In the genomic region with DNA sequence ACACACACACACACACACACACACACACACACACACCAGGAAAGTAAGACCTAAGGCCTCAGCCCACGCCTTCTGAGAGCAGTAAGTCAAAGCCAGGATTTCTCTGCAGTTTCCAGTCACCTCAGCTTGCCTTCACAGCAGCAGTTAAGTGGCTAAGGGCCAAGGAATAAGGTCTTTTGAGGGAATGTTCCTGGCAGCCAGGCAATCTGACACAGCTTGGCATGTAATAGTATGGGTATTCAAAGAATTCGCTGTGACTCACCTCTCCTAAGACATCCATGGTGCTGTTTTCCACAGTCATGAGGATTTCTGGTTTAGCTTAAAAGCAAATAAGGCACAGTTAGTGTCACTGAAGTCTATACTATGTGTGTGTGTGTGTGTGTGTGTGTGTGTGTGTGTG, we compare ENCODE assay signal across 9 mouse cellular contexts. TPM values are rescaled to one million over a fixed set of nuclear protein-coding genes. Genes with fewer than 3 reads are reported as not detected.
DNase-seq lines count a peak whose midpoint lies in the region; ATAC-seq and TF ChIP-seq lines count a peak whose summit lies in the region.
"Had no signal": no experiment of that assay in that cellular context is flagged by ENCODE, and none has a peak within 500 bp of the region (broad histone marks: within the 10 kb centered on the region; RNA-seq: fewer than 3 reads in every experiment).

No protein-coding gene starts in this region.

- TF ChIP-seq CTCF in lung, postnatal 0 days (IDR thresholded peaks at IDR 0.05), result no peak
- no peak for TF ChIP-seq CTCF in forebrain, postnatal 0 days (IDR thresholded peaks at IDR 0.05; ENCODE audit: low read depth)

- intact Hi-C loops in heart, postnatal 10 days (cut with DNase I), result loop anchor here (2.0 kb wide), 1 partner anchor 104 kb away; no protein-coding TSS in a partner anchor

- H3K27ac ChIP-seq in lung, postnatal 0 days (ENCODE audit: low read length), result no peak overlapping the region
- no peak overlapping the region for H3K27ac ChIP-seq in forebrain, postnatal 0 days (ENCODE audit: low read depth, low read length)

- no peak overlapping the region for H3K9ac ChIP-seq in lung, postnatal 0 days (replicated peaks; ENCODE audit: low read depth)
- H3K9ac ChIP-seq in forebrain, postnatal 0 days, result no peak overlapping the region

- H3K4me2 ChIP-seq in lung, postnatal 0 days (replicated peaks; ENCODE audit: low read depth, low read length), result no peak overlapping the region
- H3K4me2 ChIP-seq in forebrain, postnatal 0 days (ENCODE audit: low read depth), result no peak overlapping the region

- DNase-seq in cerebellum, adult 9-10 months, result peak; percentile 18
- DNase-seq in cerebellum, adult 8-10 months, result no peak
- DNase-seq in urinary bladder, postnatal 14 days (ENCODE audit: low spot score), result peak; percentile 47
- DNase-seq in urinary bladder, adult 2 months (ENCODE audit: low spot score), result no peak
- DNase-seq in heart, postnatal 10 days, result peak; percentile 83 to 84
- peak; percentile 84 for DNase-seq in lung, postnatal 0 days (ENCODE audit: low spot score)
- no peak for DNase-seq in forebrain, postnatal 0 days
- no peak for DNase-seq in natural killer cell, adult 2 months (ENCODE audit: low spot score in 2 of 2)

- no peaks in the 10 kb centered on the region for H3K27me3 ChIP-seq in lung, postnatal 0 days (replicated peaks; ENCODE audit: insufficient read depth, low read length)
- H3K27me3 ChIP-seq in forebrain, postnatal 0 days (ENCODE audit: insufficient read depth, low read length), result no peaks in the 10 kb centered on the region

- H3K4me3 ChIP-seq in lung, postnatal 0 days (ENCODE audit: low read depth, low read length), result no peak overlapping the region
- H3K4me3 ChIP-seq in forebrain, postnatal 0 days (ENCODE audit: low read depth, low read length), result no peak overlapping the region

- ATAC-seq in lung, postnatal 0 days, result peak; percentile 92
- ATAC-seq in forebrain, postnatal 0 days, result no peak

- peak; percentile 81 for TF ChIP-seq EP300 in lung, postnatal 0 days (IDR thresholded peaks at IDR 0.05)

- no peaks in the 10 kb centered on the region for H3K4me1 ChIP-seq in lung, postnatal 0 days (ENCODE audit: insufficient read depth, low read depth, low read length)
- H3K4me1 ChIP-seq in forebrain, postnatal 0 days (ENCODE audit: insufficient read depth), result no peaks in the 10 kb centered on the region

- 56% methylated on average over 2 of the region's 2 CpGs for WGBS in lung, postnatal 0 days
- WGBS in forebrain, postnatal 0 days, result 52% methylated on average over 2 of the region's 2 CpGs

- no peaks in the 10 kb centered on the region for H3K9me3 ChIP-seq in lung, postnatal 0 days (ENCODE audit: low read length)
- H3K9me3 ChIP-seq in forebrain, postnatal 0 days (ENCODE audit: low read length), result no peaks in the 10 kb centered on the region

- no peaks in the 10 kb centered on the region for H3K36me3 ChIP-seq in lung, postnatal 0 days (ENCODE audit: insufficient read depth, low read length)
- H3K36me3 ChIP-seq in forebrain, postnatal 0 days (ENCODE audit: insufficient read depth), result no peaks in the 10 kb centered on the region

RNA-seq across cellular contexts. Expression of a gene that starts 25.6 kb away (rescaled TPM):
- polyA plus RNA-seq in urinary bladder, adult 2 months (2012; rRNA removed), result 0.19 and 0.31 TPM in 2 replicates
- total RNA-seq in heart, postnatal 10 days (2021), result under 1 TPM; 0.12 to 0.14 TPM
- polyA plus RNA-seq in lung, postnatal 0 days (2015; fragmentation: Nextera tagmentation; extraction: Ambion mirVana), result 0.06 TPM in 1 of 2 replicates, not detected in the other
- 0.10 and 0.46 TPM in 2 replicates for total RNA-seq in forebrain, postnatal 0 days (2014; rRNA removed)
- polyA plus RNA-seq in forebrain, postnatal 0 days (2015; fragmentation: Nextera tagmentation; extraction: Ambion mirVana), result 0.06 TPM in 1 of 2 replicates, not detected in the other
- total RNA-seq: layer of hippocampus, postnatal 10 days had no signal

Comparison
In these comparisons a context has a peak if more than half of its experiments do, and no peak if none do; other contexts are left out.
1. DNase-seq: peak in cerebellum, adult 9-10 months (single experiment), urinary bladder, postnatal 14 days (single experiment), heart, postnatal 10 days (2 of 2) and lung, postnatal 0 days (single experiment); none in cerebellum, adult 8-10 months (single experiment), urinary bladder, adult 2 months (single experiment), forebrain, postnatal 0 days (single experiment) and natural killer cell, adult 2 months (0 of 2).